Mouse (Mus musculus) heart, embryonic 16.5 days (tissue): ENCODE measurements at regions not wholly inside any gene's neighbourhood (a gene's known extent, or its start where the extent isn't known, plus 50 kb on each side); places are given as distances from the start of the nearest gene placed in this dataset. TPM values are rescaled to one million over a fixed set of nuclear protein-coding genes. Genes with fewer than 3 reads are reported as not detected.

ENCODE experiments used
- ATAC-seq: fragments of 200-750 bp; cut with Nextera tagmentation; replicated peaks from 2 replicates; pipeline ENCODE4 v1.8.0; 2017; ENCODE audit warnings: moderate number of reproducible peaks; ENCODE audit not compliant: insufficient read depth, low FRiP score; ENCODE audit errors: extremely low read depth
- H3K27ac ChIP-seq: fragments of 300-500 bp; sonication (generic); 2 replicates; pipeline ENCODE4 v1.5.1; 2014; ENCODE audit warnings: mild to moderate bottlenecking, low read length, control low read depth, moderate library complexity
- H3K27me3 ChIP-seq: fragments of 300-500 bp; sonication (generic); 2 replicates; pipeline ENCODE4 v1.6.1; 2014; ENCODE audit warnings: low read length, mixed read lengths; ENCODE audit not compliant: control insufficient read depth, insufficient read depth
- H3K36me3 ChIP-seq: fragments of 300-500 bp; sonication (generic); 2 replicates; pipeline ENCODE4 v1.6.1; 2014; ENCODE audit not compliant: control insufficient read depth, insufficient read depth
- H3K4me1 ChIP-seq: fragments of 300-500 bp; sonication (generic); 2 replicates; pipeline ENCODE4 v1.6.1; 2014; ENCODE audit warnings: low read length, mixed read lengths; ENCODE audit not compliant: control insufficient read depth, insufficient read depth
- H3K4me2 ChIP-seq: fragments of 300-500 bp; sonication (generic); 2 replicates; pipeline ENCODE4 v1.6.1; 2014; ENCODE audit warnings: low read depth, mild to moderate bottlenecking, control low read depth, low read length
- H3K4me3 ChIP-seq: fragments of 300-500 bp; sonication (generic); 2 replicates; pipeline ENCODE4 v1.5.1; 2014; ENCODE audit warnings: mild to moderate bottlenecking, control low read depth, low read length
- H3K9ac ChIP-seq: fragments of 300-500 bp; sonication (generic); 2 replicates; pipeline ENCODE4 v1.6.1; 2014; ENCODE audit warnings: low read length, control low read depth
- H3K9me3 ChIP-seq: fragments of 300-500 bp; sonication (generic); replicated peaks from 2 replicates; pipeline ENCODE4 v1.6.1; 2016; ENCODE audit warnings: low read length; ENCODE audit not compliant: control insufficient read depth
- WGBS: fragments of 180-500 bp; shearing (Covaris S2); extraction: QIAGEN DNeasy Blood & Tissue Kit; methylation state at CpG from one replicate; pipeline ENCODE4 v1.1.7; 2014; 5-methylcytosine and 5-hydroxymethylcytosine counted together
- microRNA-seq: library from miRNA; unstranded; fragments of <30 nt; microRNA quantifications from one replicate; pipeline ENCODE4, GENCODE M21; 2017

GRCm38 (mm10) chr8:44559161-44559560 lies 376.1 kb upstream of the Fat1 start:
- H3K9ac ChIP-seq, result no peak overlapping the region
- no peak overlapping the region for H3K4me3 ChIP-seq
- no peak for ATAC-seq
- H3K4me1 ChIP-seq, result no peaks in the 10 kb centered on the region
- no peaks in the 10 kb centered on the region for H3K36me3 ChIP-seq
- H3K27ac ChIP-seq, result no peak overlapping the region
- no peaks in the 10 kb centered on the region for H3K27me3 ChIP-seq
- WGBS, result 90% methylated on average over 9 of the region's 9 CpGs
- H3K4me2 ChIP-seq, result no peak overlapping the region
- no peaks in the 10 kb centered on the region for H3K9me3 ChIP-seq

DNA sequence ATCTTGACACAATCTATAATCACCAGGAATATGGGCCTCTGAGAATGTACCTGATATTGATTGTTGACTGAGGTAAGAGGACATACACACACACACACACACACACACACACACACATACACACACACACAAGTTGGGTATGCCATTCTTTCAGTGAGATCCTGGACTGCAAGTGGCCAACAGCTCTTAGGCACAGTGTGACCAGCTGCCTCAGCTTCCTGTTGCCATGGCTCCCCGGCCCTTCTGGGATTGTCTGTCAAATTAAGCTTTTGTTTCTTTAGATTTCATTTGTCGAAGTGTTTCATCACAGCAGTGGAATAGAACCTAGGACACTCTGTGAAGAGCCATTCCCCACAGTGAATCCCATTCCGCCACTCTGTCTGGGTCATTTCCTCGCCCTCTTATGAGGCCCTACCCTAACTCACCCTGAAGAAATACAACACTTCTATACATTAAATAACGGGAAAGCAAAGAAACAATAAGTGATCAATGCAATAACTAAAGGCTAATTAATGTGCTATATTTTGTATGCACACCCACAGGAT lies 358.9 kb upstream of the Fat1 start:
- no peak overlapping the region for H3K27ac ChIP-seq
- H3K4me2 ChIP-seq, result no peak overlapping the region
- H3K27me3 ChIP-seq, result no peaks in the 10 kb centered on the region
- H3K4me3 ChIP-seq, result no peak overlapping the region
- H3K9me3 ChIP-seq, result no peaks in the 10 kb centered on the region
- WGBS, result 82% methylated on average over 5 of the region's 5 CpGs
- ATAC-seq, result no peak
- H3K36me3 ChIP-seq, result no peaks in the 10 kb centered on the region
- H3K9ac ChIP-seq, result no peak overlapping the region
- H3K4me1 ChIP-seq, result no peaks in the 10 kb centered on the region

GRCm38 (mm10) chr8:44576993-44577392 lies 358.3 kb upstream of the Fat1 start:
- Histone ChIP-seq H3K9me3 (no peaks in the 10 kb centered on the region), H3K4me1 (no peaks in the 10 kb centered on the region), H3K4me2 (no peak overlapping the region), H3K9ac (no peak overlapping the region), H3K27me3 (no peaks in the 10 kb centered on the region), H3K36me3 (no peaks in the 10 kb centered on the region), H3K4me3 (no peak overlapping the region), H3K27ac (no peak overlapping the region)
- ATAC-seq, result no peak
- WGBS, result 69% methylated on average over 5 of the region's 5 CpGs

Small RNA genes lying in the stretch of these regions (microRNA-seq; reads per million reads assigned to microRNA genes)
- gene Gm26241, result not detected
